Mouse (Mus musculus) liver, adult 2 months (tissue): ENCODE results near the gene 9530068E07Rik. TPM values are rescaled to one million over a fixed set of nuclear protein-coding genes. Genes with fewer than 3 reads are reported as not detected.
"Not testable (repeated sequence)": the region's sequence is repeated elsewhere in the genome, so short reads cannot be mapped to it uniquely, and the experiment has no call there.

Experiments
- DNase-seq: peaks from one replicate; pipeline ENCODE4 v3.0.0-alpha.2; 2011; ENCODE audit warnings: low read depth, low spot score; ENCODE audit errors: extremely low read depth
- H3K27ac ChIP-seq: fragments of 200-500 bp; replicated peaks from 2 replicates; pipeline ENCODE4 v1.5.1; 2012; ENCODE audit warnings: low read depth, mild to moderate bottlenecking, control low read depth, inconsistent platforms, low read length; ENCODE audit not compliant: insufficient read depth
- H3K27me3 ChIP-seq: fragments of 200-500 bp; 2 replicates; pipeline ENCODE4 v1.6.1; 2012; ENCODE audit warnings: mild to moderate bottlenecking, moderate library complexity, low read length, inconsistent platforms; ENCODE audit not compliant: control insufficient read depth, insufficient read depth
- H3K36me3 ChIP-seq: fragments of 200-500 bp; 2 replicates; pipeline ENCODE4 v1.6.1; 2012; ENCODE audit warnings: low read length, inconsistent platforms; ENCODE audit not compliant: control insufficient read depth, insufficient read depth
- H3K4me1 ChIP-seq: fragments of 200-500 bp; 2 replicates; pipeline ENCODE4 v1.6.1; 2011; ENCODE audit warnings: low read length; ENCODE audit not compliant: control insufficient read depth, insufficient read depth
- H3K4me3 ChIP-seq: fragments of 200-500 bp; 2 replicates; pipeline ENCODE4 v1.5.1; 2011; ENCODE audit warnings: low read depth, mild to moderate bottlenecking, control low read depth, low read length, moderate library complexity; ENCODE audit not compliant: insufficient read depth
- H3K79me2 ChIP-seq: fragments of 200-500 bp; 2 replicates; pipeline ENCODE4 v1.6.1; 2012; ENCODE audit warnings: inconsistent platforms, mild to moderate bottlenecking, low read length, moderate library complexity; ENCODE audit not compliant: control insufficient read depth, insufficient read depth
- H3K9ac ChIP-seq: fragments of 200-500 bp; 2 replicates; pipeline ENCODE4 v1.6.1; 2012; ENCODE audit warnings: low read depth, mild to moderate bottlenecking, control low read depth, inconsistent platforms, low read length
- CTCF ChIP-seq: fragments of 200-500 bp; IDR thresholded peaks from 2 replicates; pipeline ENCODE4 v1.5.1; 2011; ENCODE audit warnings: low read depth, low read length, control low read depth
- POLR2A ChIP-seq: fragments of 200-500 bp; IDR thresholded peaks from 2 replicates; pipeline ENCODE4 v1.6.1; 2011; ENCODE audit warnings: low read length, control low read depth; ENCODE audit not compliant: insufficient read depth; ENCODE audit errors: extremely low read depth
- WGBS: fragments of 180-500 bp; shearing (Covaris S2); methylation state at CpG from one replicate; pipeline ENCODE4 v1.1.7; 2018; 5-methylcytosine and 5-hydroxymethylcytosine counted together
- polyA plus RNA-seq: library from polyadenylated mRNA; depleted of rRNA; stranded (reverse); fragments of >200 nt; gene quantifications from 2 replicates; pipeline ENCODE4 v1.2.3, GENCODE M21; 2012
- total RNA-seq: library from RNA; depleted of rRNA; stranded (reverse); fragments of >200 nt; gene quantifications from 2 replicates; pipeline ENCODE4 v1.2.3, GENCODE M21; 2014

Gene 9530068E07Rik
- total and polyA plus RNA-seq, 2 experiments: 110 to 111 TPM

DNA sequence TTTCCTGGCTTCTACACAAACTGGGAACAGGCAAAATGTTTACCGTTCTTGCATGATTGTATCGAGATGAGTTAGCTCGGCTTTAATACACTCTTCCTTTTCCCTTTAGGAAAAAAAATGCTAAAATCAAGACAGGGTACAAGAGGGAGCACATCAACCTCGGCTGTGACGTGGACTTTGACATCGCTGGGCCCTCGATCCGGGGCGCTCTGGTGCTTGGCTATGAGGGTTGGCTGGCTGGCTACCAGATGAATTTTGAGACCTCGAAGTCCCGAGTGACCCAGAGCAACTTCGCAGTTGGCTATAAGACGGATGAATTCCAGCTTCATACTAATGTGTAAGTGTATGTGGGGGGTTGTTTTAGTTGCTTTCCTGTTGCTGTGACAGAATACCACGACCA, 12.5 kb upstream of the 9530068E07Rik start:
- TF ChIP-seq CTCF (no peak), POLR2A (no peak)
- Histone ChIP-seq H3K4me1 (peaks cover 17% of the 10 kb centered on the region), H3K4me3 (no peak overlapping the region), H3K27me3 (no peaks in the 10 kb centered on the region), H3K79me2 (peaks cover 11% of the 10 kb centered on the region; the same call in 1 of the 2 replicates), H3K9ac (no peak overlapping the region), H3K36me3 (peaks cover 59% of the 10 kb centered on the region), H3K27ac (peak overlapping the region; percentile 64; the same call in 1 of the 2 replicates)
- peak; percentile 72 for DNase-seq
- WGBS: 23% methylated on average over 14 of the region's 14 CpGs

- peak; percentile 43 for DNase-seq
- TF ChIP-seq CTCF: no peak
- no peak for TF ChIP-seq POLR2A
- Histone ChIP-seq H3K79me2 (peaks cover 6% of the 10 kb centered on the region; the same call in 1 of the 2 replicates), H3K4me1 (peaks cover 17% of the 10 kb centered on the region), H3K4me3 (no peak overlapping the region), H3K27me3 (no peaks in the 10 kb centered on the region), H3K36me3 (peaks cover 53% of the 10 kb centered on the region), H3K27ac (no peak overlapping the region), H3K9ac (no peak overlapping the region)
- WGBS: 49% methylated on average over 3 of the region's 3 CpGs
Observed at GRCm38 (mm10) chr11:52384667-52385066, 11.6 kb upstream of the 9530068E07Rik start.

DNA sequence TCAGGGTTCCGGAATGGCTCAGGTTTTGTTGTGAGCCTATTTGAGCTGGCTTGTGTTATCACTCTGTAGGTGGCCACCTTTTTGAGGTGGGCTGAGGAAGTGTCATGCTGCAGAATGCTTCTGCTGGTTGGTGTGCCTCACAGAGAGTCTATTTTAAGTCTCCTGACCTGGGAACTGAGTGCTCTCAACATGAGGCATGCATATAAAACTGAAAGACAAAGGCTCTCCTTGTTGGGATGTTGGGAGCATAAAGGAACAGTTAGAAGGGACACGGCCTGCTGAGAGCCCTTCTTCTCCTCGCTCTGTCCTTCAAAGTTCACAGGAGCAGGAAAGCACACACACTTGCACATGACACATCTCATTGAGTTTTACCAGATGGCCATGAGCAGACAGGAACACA, 9.3 kb upstream of the 9530068E07Rik start:
- Histone ChIP-seq H3K36me3 (peaks cover 46% of the 10 kb centered on the region), H3K79me2 (no peaks in the 10 kb centered on the region), H3K4me1 (peaks cover 10% of the 10 kb centered on the region), H3K27ac (no peak overlapping the region), H3K4me3 (no peak overlapping the region), H3K27me3 (no peaks in the 10 kb centered on the region), H3K9ac (no peak overlapping the region)
- DNase-seq: no peak
- WGBS: 93% methylated on average over 3 of the region's 3 CpGs
- TF ChIP-seq POLR2A: no peak
- TF ChIP-seq CTCF: no peak

DNA sequence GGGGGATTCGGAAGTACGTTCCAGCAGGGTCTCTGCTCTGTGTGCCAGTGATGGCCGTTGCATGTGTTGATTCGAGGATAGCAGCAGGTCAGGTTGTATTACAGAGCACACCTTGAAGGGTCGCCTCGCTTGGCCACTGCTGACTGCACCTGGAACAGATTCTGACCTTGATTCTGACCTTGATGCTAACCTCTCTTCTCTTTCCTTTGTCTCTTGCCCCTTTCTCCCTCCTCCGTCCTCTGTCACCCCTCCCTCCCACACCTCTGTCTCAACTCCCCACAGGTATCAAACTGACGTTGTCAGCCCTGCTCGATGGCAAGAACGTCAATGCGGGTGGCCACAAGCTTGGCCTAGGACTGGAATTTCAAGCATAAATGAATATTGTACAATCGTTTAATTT, 8.1 kb upstream of the 9530068E07Rik start:
- H3K4me1 ChIP-seq: peaks cover 10% of the 10 kb centered on the region
- no peak overlapping the region for H3K27ac ChIP-seq
- no peak overlapping the region for H3K9ac ChIP-seq
- TF ChIP-seq POLR2A: no peak
- TF ChIP-seq CTCF: no peak
- no peaks in the 10 kb centered on the region for H3K27me3 ChIP-seq
- DNase-seq: no peak
- peaks cover 44% of the 10 kb centered on the region for H3K36me3 ChIP-seq
- no peak overlapping the region for H3K4me3 ChIP-seq
- 93% methylated on average over 12 of the region's 12 CpGs for WGBS
- no peaks in the 10 kb centered on the region for H3K79me2 ChIP-seq

DNA sequence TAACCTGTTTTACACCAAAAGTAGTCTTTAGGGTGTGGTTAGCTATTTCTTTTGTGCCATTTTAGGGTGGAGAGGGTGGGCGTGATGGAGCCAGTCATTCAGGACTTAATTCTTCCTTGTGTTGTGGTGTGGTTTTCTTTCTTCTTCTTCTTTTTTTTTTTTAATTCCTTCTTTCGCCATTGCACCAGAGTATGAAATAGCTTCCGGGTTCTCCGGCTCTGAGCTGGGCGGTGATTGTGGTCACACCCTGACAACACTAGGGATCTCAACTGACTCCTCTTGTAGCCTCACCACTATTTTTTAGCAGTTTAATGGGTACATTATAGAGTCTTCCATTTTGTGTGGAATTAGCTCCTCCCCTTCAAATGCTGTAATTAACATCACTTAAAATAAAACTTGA, 7.2 kb upstream of the 9530068E07Rik start:
- 90% methylated on average over 5 of the region's 5 CpGs for WGBS
- not testable (repeated sequence) for H3K9ac ChIP-seq, H3K4me3 ChIP-seq, H3K4me1 ChIP-seq, H3K79me2 ChIP-seq, DNase-seq, H3K27me3 ChIP-seq, H3K27ac ChIP-seq
- peaks cover 43% of the 10 kb centered on the region for H3K36me3 ChIP-seq

DNA sequence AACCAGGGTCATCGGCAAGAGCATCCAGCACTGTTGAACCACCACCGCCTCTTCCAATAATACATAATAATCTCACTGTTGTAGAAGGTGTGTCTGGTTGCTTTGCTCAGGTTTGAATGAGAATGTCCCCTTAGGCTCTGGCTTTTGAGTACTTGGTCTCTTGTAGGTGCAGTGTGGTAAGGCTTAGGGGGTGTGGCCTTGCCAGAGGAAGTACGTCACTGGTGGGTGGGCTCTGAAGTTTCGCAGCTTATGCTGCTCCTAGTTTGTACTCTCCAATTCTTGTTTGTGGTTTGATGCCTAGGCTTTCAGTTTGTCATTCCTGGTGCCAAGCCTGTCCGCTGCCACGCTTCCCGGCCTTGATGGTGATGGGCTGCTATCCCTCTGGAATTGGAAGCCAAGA, 6.3 kb upstream of the 9530068E07Rik start:
- H3K27ac ChIP-seq: no peak overlapping the region
- no peak for DNase-seq
- no peak for TF ChIP-seq POLR2A
- no peak for TF ChIP-seq CTCF
- H3K79me2 ChIP-seq: no peaks in the 10 kb centered on the region
- H3K9ac ChIP-seq: no peak overlapping the region
- 92% methylated on average over 7 of the region's 7 CpGs for WGBS
- H3K4me3 ChIP-seq: no peak overlapping the region
- no peaks in the 10 kb centered on the region for H3K27me3 ChIP-seq
- peaks cover 35% of the 10 kb centered on the region for H3K36me3 ChIP-seq
- no peaks in the 10 kb centered on the region; the same call in 1 of the 2 replicates for H3K4me1 ChIP-seq
